Mouse (Mus musculus): ENCODE data around the gene Gm29049. TPM values are rescaled to one million over a fixed set of nuclear protein-coding genes. Genes with fewer than 3 reads are reported as not detected.
"Not testable (repeated sequence)": the region's sequence is repeated elsewhere in the genome, so short reads cannot be mapped to it uniquely, and the experiment has no call there.

The Gm29049 gene
- total RNA-seq (2012; rRNA removed) (not detected in 2 replicates), total RNA-seq (2014; rRNA removed) (not detected in 2 replicates), polyA plus RNA-seq (2012; ENCODE audit: insufficient read length, low read depth) (not detected in 2 replicates)

DNA sequence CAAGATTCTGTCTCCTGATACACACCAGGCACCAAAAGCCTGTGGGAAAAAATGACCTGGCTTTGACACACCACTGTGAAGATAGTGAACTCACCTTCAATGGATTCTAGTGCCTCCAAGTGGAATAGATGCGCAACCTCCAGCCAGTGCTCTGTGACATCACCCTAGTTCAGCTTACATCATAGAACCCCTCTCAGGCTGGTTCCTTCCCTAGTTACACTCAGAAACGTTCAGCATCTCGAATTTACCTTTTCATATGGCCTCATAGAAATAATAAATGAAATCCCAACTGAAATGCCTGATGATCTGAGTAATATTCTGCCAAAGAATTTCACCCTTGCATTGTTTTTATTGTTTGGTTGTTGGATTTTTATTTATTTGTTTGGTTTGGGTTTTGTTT lies at the start of gene Gm29049:
TSS of gene Gm29049 (minus strand) at position 101 of the 400 bp plus-strand sequence.
- H3K4me3 ChIP-seq (replicated peaks in 1 of 3; ENCODE audit: low read depth in 2 of 3, low read length in 2 of 3, poor library complexity in 1 of 3); DNase-seq (ENCODE audit: extremely low read depth); H3K27me3 ChIP-seq (replicated peaks); H3K4me2 ChIP-seq (ENCODE audit: insufficient read depth, low read depth, poor library complexity, severe bottlenecking); H3K36me3 ChIP-seq (replicated peaks in 1 of 2; ENCODE audit: control insufficient read depth in 1 of 2, insufficient read depth in 1 of 2, low read length in 1 of 2); H3K27ac ChIP-seq (ENCODE audit: insufficient read depth, low read depth); H3K9ac ChIP-seq (ENCODE audit: insufficient read depth, low read depth); in situ Hi-C loops (cut with MboI; ENCODE audit: low pct_ligation_motif_present, low pct_unique_long_range_greater_than_20kb, low sequenced_read_pairs); H3K4me1 ChIP-seq (ENCODE audit: control insufficient read depth in 1 of 2, insufficient read depth in 2 of 2); dilution Hi-C loops (cut with MboI; ENCODE audit: extremely low pct_ligation_motif_present, extremely low pct_unique_long_range_greater_than_20kb, low sequenced_read_pairs); H3K9me3 ChIP-seq (replicated peaks; ENCODE audit: low read length); H3K79me2 ChIP-seq (replicated peaks; ENCODE audit: control insufficient read depth, extremely low read depth, insufficient read depth, poor library complexity, severe bottlenecking): not testable (repeated sequence)

Other genes with a start within 250 kb of the Gm29049 start
- gene Gm20825, start 74.3 kb upstream of the Gm29049 start, total RNA-seq (2012; rRNA removed), result not detected in 2 replicates
- not detected in 2 replicates for gene Gm20825, start 74.3 kb upstream of the Gm29049 start, total RNA-seq (2014; rRNA removed)
- gene Gm20825, start 74.3 kb upstream of the Gm29049 start, polyA plus RNA-seq (2012; ENCODE audit: insufficient read length, low read depth), result not detected in 2 replicates

All from CH12.LX (cell line).